Mouse (Mus musculus) neural tube, embryonic 11.5 days (tissue): ENCODE measurements around the gene Gm11983. TPM values are rescaled to one million over a fixed set of nuclear protein-coding genes. Genes with fewer than 3 reads are reported as not detected.
"Not testable (repeated sequence)": the region's sequence is repeated elsewhere in the genome, so short reads cannot be mapped to it uniquely, and the experiment has no call there.

Experiments
- ATAC-seq: fragments of 200-750 bp; cut with Nextera tagmentation; 2 replicates; pipeline ENCODE4 v1.8.0; 2017; ENCODE audit warnings: moderate number of reproducible peaks, mild to moderate bottlenecking, moderate TSS enrichment, moderate library complexity; ENCODE audit not compliant: insufficient read depth, low FRiP score, low TSS enrichment
- DNase-seq: peaks from one replicate; pipeline ENCODE4 v3.0.0-alpha.2; 2015; ENCODE audit warnings: low spot score
- H3K27ac ChIP-seq: fragments of 300-500 bp; sonication (generic); 2 replicates; pipeline ENCODE4 v1.5.1; 2014; ENCODE audit warnings: low read depth, mild to moderate bottlenecking, low read length
- H3K27me3 ChIP-seq: fragments of 300-500 bp; sonication (generic); 2 replicates; pipeline ENCODE4 v1.6.1; 2014; ENCODE audit warnings: mild to moderate bottlenecking, low read length, mixed read lengths; ENCODE audit not compliant: control insufficient read depth, insufficient read depth
- H3K36me3 ChIP-seq: fragments of 300-500 bp; sonication (generic); 2 replicates; pipeline ENCODE4 v1.6.1; 2014; ENCODE audit warnings: mild to moderate bottlenecking, low read length, moderate library complexity, mixed read lengths; ENCODE audit not compliant: control insufficient read depth, insufficient read depth
- H3K4me1 ChIP-seq: fragments of 300-500 bp; sonication (generic); 2 replicates; pipeline ENCODE4 v1.6.1; 2014; ENCODE audit warnings: low read length, mixed read lengths; ENCODE audit not compliant: control insufficient read depth, insufficient read depth
- H3K4me2 ChIP-seq: fragments of 300-500 bp; sonication (generic); 2 replicates; pipeline ENCODE4 v1.6.1; 2014; ENCODE audit warnings: low read depth, mild to moderate bottlenecking, moderate library complexity
- H3K4me3 ChIP-seq: fragments of 300-500 bp; sonication (generic); 2 replicates; pipeline ENCODE4 v1.5.1; 2014; ENCODE audit warnings: low read depth, low read length
- H3K9ac ChIP-seq: fragments of 300-500 bp; sonication (generic); 2 replicates; pipeline ENCODE4 v1.6.1; 2014; ENCODE audit warnings: mild to moderate bottlenecking, low read length
- H3K9me3 ChIP-seq: fragments of 300-500 bp; sonication (generic); 2 replicates; pipeline ENCODE4 v1.6.1; 2016; ENCODE audit warnings: low read length; ENCODE audit not compliant: control insufficient read depth
- WGBS: fragments of 180-500 bp; shearing (Covaris S2); extraction: QIAGEN DNeasy Blood & Tissue Kit; methylation state at CpG from one replicate; pipeline ENCODE4 v1.1.7; 2014; 5-methylcytosine and 5-hydroxymethylcytosine counted together
- polyA plus RNA-seq: library from polyadenylated mRNA; unstranded; fragments of >200 nt; fragmentation: Nextera tagmentation; extraction: Ambion mirVana; gene quantifications from 2 replicates; pipeline ENCODE4 v1.2.1, GENCODE M21; 2014

Gene Gm11983
- polyA plus RNA-seq, 1 experiment from 2014 or later, result not detected

- H3K27ac ChIP-seq, result no peak overlapping the region
- no peaks in the 10 kb centered on the region for H3K9me3 ChIP-seq
- H3K36me3 ChIP-seq, result no peaks in the 10 kb centered on the region
- H3K4me2 ChIP-seq, result no peak overlapping the region
- H3K27me3 ChIP-seq, result no peaks in the 10 kb centered on the region
- no peak overlapping the region for H3K9ac ChIP-seq
- WGBS, result 89% methylated on average over 3 of the region's 3 CpGs
- H3K4me1 ChIP-seq, result peaks cover 2% of the 10 kb centered on the region; the same call in 1 of the 2 replicates
- no peak for ATAC-seq
- H3K4me3 ChIP-seq, result no peak overlapping the region
- DNase-seq, result no peak
These were observed 18.5 kb upstream of the Gm11983 start for GRCm38 (mm10) chr11:6855942-6856341.

GRCm38 (mm10) chr11:6853366-6853765 is 15.9 kb upstream of the Gm11983 start:
- not testable (repeated sequence) for H3K36me3 ChIP-seq, H3K9me3 ChIP-seq, H3K27me3 ChIP-seq, H3K4me3 ChIP-seq, DNase-seq, H3K4me2 ChIP-seq, H3K4me1 ChIP-seq, ATAC-seq, H3K27ac ChIP-seq, H3K9ac ChIP-seq
- WGBS, result 77% methylated on average over 4 of the region's 4 CpGs

- H3K4me2 ChIP-seq, result no peak overlapping the region
- H3K9me3 ChIP-seq, result no peaks in the 10 kb centered on the region
- no peaks in the 10 kb centered on the region for H3K4me1 ChIP-seq
- ATAC-seq (no peak), DNase-seq (no peak)
- 85% methylated on average over 2 of the region's 2 CpGs for WGBS
- no peaks in the 10 kb centered on the region for H3K36me3 ChIP-seq
- H3K27ac ChIP-seq, result no peak overlapping the region
- H3K9ac ChIP-seq, result no peak overlapping the region
- H3K27me3 ChIP-seq, result no peaks in the 10 kb centered on the region
- no peak overlapping the region for H3K4me3 ChIP-seq
These were observed 6.4 kb upstream of the Gm11983 start for GRCm38 (mm10) chr11:6843831-6844230.

- H3K9ac ChIP-seq, result no peak overlapping the region
- 91% methylated on average over 5 of the region's 5 CpGs for WGBS
These were observed 4.7 kb upstream of the Gm11983 start for GRCm38 (mm10) chr11:6842160-6842559.

GRCm38 (mm10) chr11:6840775-6841174 is 3.3 kb upstream of the Gm11983 start:
- H3K4me1 ChIP-seq, result no peaks in the 10 kb centered on the region
- ATAC-seq (no peak), DNase-seq (no peak)
- no peaks in the 10 kb centered on the region for H3K9me3 ChIP-seq
- no peaks in the 10 kb centered on the region for H3K27me3 ChIP-seq
- no peak overlapping the region for H3K9ac ChIP-seq
- no peak overlapping the region for H3K4me3 ChIP-seq
- H3K27ac ChIP-seq, result no peak overlapping the region
- 72% methylated on average over 3 of the region's 3 CpGs for WGBS
- no peak overlapping the region for H3K4me2 ChIP-seq
- no peaks in the 10 kb centered on the region for H3K36me3 ChIP-seq

More at GRCm38 (mm10) chr11:6842160-6842559, 4.7 kb upstream of the Gm11983 start:
- H3K27me3 ChIP-seq, result no peaks in the 10 kb centered on the region
- no peak overlapping the region for H3K4me3 ChIP-seq
- no peak overlapping the region for H3K4me2 ChIP-seq
- no peak overlapping the region for H3K27ac ChIP-seq
- ATAC-seq, result no peak
- DNase-seq, result no peak
- no peaks in the 10 kb centered on the region for H3K9me3 ChIP-seq
- no peaks in the 10 kb centered on the region for H3K36me3 ChIP-seq
- no peaks in the 10 kb centered on the region for H3K4me1 ChIP-seq

GRCm38 (mm10) chr11:6834636-6835035 is 2.8 kb downstream of the Gm11983 start:
- Histone ChIP-seq H3K9me3 (no peaks in the 10 kb centered on the region), H3K4me3 (no peak overlapping the region), H3K4me1 (no peaks in the 10 kb centered on the region), H3K27me3 (no peaks in the 10 kb centered on the region), H3K4me2 (no peak overlapping the region), H3K36me3 (no peaks in the 10 kb centered on the region), H3K27ac (no peak overlapping the region), H3K9ac (no peak overlapping the region)
- 71% methylated on average over 13 of the region's 13 CpGs for WGBS
- DNase-seq (no peak), ATAC-seq (no peak)

- DNase-seq (no peak), ATAC-seq (no peak)
- H3K9me3 ChIP-seq, result no peaks in the 10 kb centered on the region
- 91% methylated on average over 9 of the region's 9 CpGs for WGBS
- H3K4me2 ChIP-seq, result no peak overlapping the region
- H3K36me3 ChIP-seq, result no peaks in the 10 kb centered on the region
- no peaks in the 10 kb centered on the region for H3K27me3 ChIP-seq
- H3K4me3 ChIP-seq, result no peak overlapping the region
- no peaks in the 10 kb centered on the region for H3K4me1 ChIP-seq
- no peak overlapping the region for H3K9ac ChIP-seq
- H3K27ac ChIP-seq, result no peak overlapping the region
These were observed 3.7 kb downstream of the Gm11983 start for GRCm38 (mm10) chr11:6833731-6834130.

GRCm38 (mm10) chr11:6831931-6832330 is 5.5 kb downstream of the Gm11983 start:
- Histone ChIP-seq H3K36me3 (no peaks in the 10 kb centered on the region), H3K4me2 (no peak overlapping the region), H3K27me3 (no peaks in the 10 kb centered on the region), H3K9ac (no peak overlapping the region), H3K27ac (no peak overlapping the region), H3K9me3 (no peaks in the 10 kb centered on the region), H3K4me3 (no peak overlapping the region), H3K4me1 (no peaks in the 10 kb centered on the region)
- DNase-seq, result no peak
- ATAC-seq, result no peak
- 81% methylated on average over 9 of the region's 9 CpGs for WGBS

GRCm38 (mm10) chr11:6828196-6828595 is 9.3 kb downstream of the Gm11983 start:
- Histone ChIP-seq H3K9ac (no peak overlapping the region), H3K4me2 (no peak overlapping the region), H3K27ac (no peak overlapping the region), H3K9me3 (no peaks in the 10 kb centered on the region), H3K27me3 (no peaks in the 10 kb centered on the region), H3K4me3 (no peak overlapping the region), H3K36me3 (no peaks in the 10 kb centered on the region), H3K4me1 (no peaks in the 10 kb centered on the region)
- ATAC-seq (no peak), DNase-seq (no peak)
- 60% methylated on average over 5 of the region's 5 CpGs for WGBS
